8 mouse cellular contexts compared by ENCODE assay signal in the genomic region with DNA sequence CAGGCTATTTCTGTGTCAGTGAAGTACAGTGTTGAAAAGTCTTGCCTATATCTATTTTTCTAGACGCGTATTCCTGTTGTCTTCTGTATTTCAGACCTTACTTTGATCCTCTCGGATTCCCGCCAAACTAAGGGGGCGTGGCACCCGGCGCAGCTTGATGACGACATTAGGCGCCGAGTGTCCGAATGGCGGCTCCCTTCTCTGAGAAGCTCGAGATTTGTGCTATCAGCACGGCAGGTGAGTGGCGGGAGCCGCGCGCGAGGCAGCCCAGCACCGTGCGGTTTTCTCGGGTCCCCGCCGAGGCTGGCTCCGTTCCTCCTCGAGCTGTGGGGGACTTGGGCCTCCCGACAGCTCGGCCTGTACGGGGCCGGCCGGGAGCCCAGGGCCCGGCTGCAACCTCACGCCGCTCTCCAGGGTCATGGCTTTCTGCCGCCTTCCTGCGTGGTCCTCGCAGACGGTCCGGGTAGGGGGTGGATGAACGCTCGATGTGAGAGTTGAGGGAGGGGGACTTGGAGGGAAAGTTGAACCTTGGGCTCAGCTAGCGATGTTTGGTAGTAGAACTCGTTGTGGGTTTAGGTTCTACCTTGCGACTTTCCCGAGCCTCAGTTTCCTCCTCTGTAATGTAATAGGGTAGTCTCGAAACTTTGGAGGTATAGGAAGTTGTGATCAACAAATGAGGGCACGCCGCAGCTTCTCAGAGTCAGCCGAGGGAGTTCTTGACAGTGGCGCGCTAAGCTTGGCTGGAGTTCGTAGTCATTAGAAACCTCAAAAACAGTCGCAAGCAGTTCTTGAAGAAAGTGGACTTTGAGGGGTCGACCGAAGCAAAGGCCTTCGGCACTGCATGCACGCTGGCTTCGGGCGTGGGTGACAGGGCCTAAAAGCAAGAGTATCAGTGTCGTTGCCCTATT. TPM values are rescaled to one million over a fixed set of nuclear protein-coding genes. Genes with fewer than 3 reads are reported as not detected.
DNase-seq lines count a peak whose midpoint lies in the region; ATAC-seq lines count a peak whose summit lies in the region.

A gene (plus strand): TSS at position 157 of the 908 bp plus-strand sequence.

- peak within 1 kb of the TSS; percentile 77 for H3K4me2 ChIP-seq in heart, embryonic 11.5 days
- peak within 1 kb of the TSS; percentile 82 for H3K4me2 ChIP-seq in kidney, embryonic 15.5 days

- peaks cover 33% of the 10 kb centered on the region for H3K36me3 ChIP-seq in erythroblast, embryonic 14.5 days (ENCODE audit: control insufficient read depth)
- H3K36me3 ChIP-seq in heart, embryonic 11.5 days (ENCODE audit: control insufficient read depth, insufficient read depth, low read length) = no peaks in the 10 kb centered on the region
- peaks cover 31% of the 10 kb centered on the region for H3K36me3 ChIP-seq in kidney, embryonic 15.5 days

- no peaks in the 10 kb centered on the region for H3K9me3 ChIP-seq in erythroblast, embryonic 14.5 days (ENCODE audit: control insufficient read depth, low read length)
- H3K9me3 ChIP-seq in heart, embryonic 11.5 days (replicated peaks; ENCODE audit: control insufficient read depth, low read length) = no peaks in the 10 kb centered on the region
- H3K9me3 ChIP-seq in kidney, embryonic 15.5 days (replicated peaks) = no peaks in the 10 kb centered on the region

- peak within 1 kb of the TSS; percentile 99 for H3K4me3 ChIP-seq in erythroblast, embryonic 14.5 days (replicated peaks)
- H3K4me3 ChIP-seq in heart, embryonic 11.5 days (ENCODE audit: low read depth, low read length) = peak within 1 kb of the TSS; percentile 85
- H3K4me3 ChIP-seq in kidney, embryonic 15.5 days (replicated peaks) = peak within 1 kb of the TSS; percentile 80

- peak within 1 kb of the TSS; percentile 90 for H3K9ac ChIP-seq in heart, embryonic 11.5 days (ENCODE audit: low read depth, low read length)
- H3K9ac ChIP-seq in kidney, embryonic 15.5 days = peak within 1 kb of the TSS; percentile 92

- H3K27me3 ChIP-seq in erythroblast, embryonic 14.5 days (ENCODE audit: control insufficient read depth) = no peaks in the 10 kb centered on the region
- H3K27me3 ChIP-seq in heart, embryonic 11.5 days (ENCODE audit: control insufficient read depth, insufficient read depth, low read length) = no peaks in the 10 kb centered on the region
- no peaks in the 10 kb centered on the region for H3K27me3 ChIP-seq in kidney, embryonic 15.5 days

- peak; percentile 65 for ATAC-seq in heart, embryonic 11.5 days (replicated peaks; ENCODE audit: insufficient number of reproducible peaks, low FRiP score, low TSS enrichment)
- ATAC-seq in kidney, embryonic 15.5 days (replicated peaks; ENCODE audit: low FRiP score) = peak; percentile 77

- peaks cover 36% of the 10 kb centered on the region for H3K4me1 ChIP-seq in erythroblast, embryonic 14.5 days (ENCODE audit: control insufficient read depth)
- H3K4me1 ChIP-seq in heart, embryonic 11.5 days (ENCODE audit: control insufficient read depth, insufficient read depth, low read length) = peaks cover 7% of the 10 kb centered on the region; the same call in 1 of the 2 replicates
- peaks cover 15% of the 10 kb centered on the region for H3K4me1 ChIP-seq in kidney, embryonic 15.5 days

- DNase-seq in CD4-positive, CD25-positive, alpha-beta regulatory T cell, adult 2 months (ENCODE audit: low read depth, low spot score) = peak; percentile 92
- peak; percentile 66 for DNase-seq in brain, embryonic 18.5 days (ENCODE audit: low read depth, low spot score)
- peak; percentile 93 for DNase-seq in liver
- peak; percentile 81 to 85 for DNase-seq in monocyte, adult 2 months (ENCODE audit: low read depth in 1 of 2, low spot score in 2 of 2)
- DNase-seq in spleen, postnatal 14 days (ENCODE audit: low spot score in 2 of 2) = peak; percentile 89 to 96

- 3% methylated on average over 60 of the region's 60 CpGs for whole genome bisulfite sequencing in heart, embryonic 11.5 days (ENCODE audit: insufficient replicate concordance)
- 2% methylated on average over 60 of the region's 60 CpGs for WGBS in kidney, embryonic 15.5 days

- no peak within 1 kb of the TSS for H3K27ac ChIP-seq in heart, embryonic 11.5 days (ENCODE audit: low read depth, low read length)
- peak within 1 kb of the TSS; percentile 54; the same call in 1 of the 2 replicates for H3K27ac ChIP-seq in kidney, embryonic 15.5 days

RNA-seq across cellular contexts. Expression of the gene that starts here (rescaled TPM):
- 1.9 and 2.3 TPM in 2 replicates for polyA plus RNA-seq in erythroblast, embryonic 14.5 days (2012)
- 34.9 and 37.7 TPM in 2 replicates for polyA plus RNA-seq in heart, embryonic 11.5 days (2014; fragmentation: Nextera tagmentation; extraction: Ambion mirVana)
- polyA plus RNA-seq in kidney, embryonic 15.5 days (2015; fragmentation: Nextera tagmentation; extraction: Ambion mirVana) = 38.8 and 42.6 TPM in 2 replicates

Comparison
In these comparisons a context has a peak if more than half of its experiments do, and no peak if none do; other contexts are left out.
1. RNA of the gene that starts here (polyA plus RNA-seq): 38.8 to 42.6 TPM in kidney, embryonic 15.5 days and 34.9 to 37.7 TPM in heart, embryonic 11.5 days; 1.9 to 2.3 TPM in erythroblast, embryonic 14.5 days; every median in the first group is over 10 times any median in the second.
2. Peak in every context shown above with its lines, with median percentiles within 50 percentile points of each other: DNase-seq and H3K4me3 ChIP-seq.